Mouse (Mus musculus): ENCODE data around the gene Klhdc4. TPM values are rescaled to one million over a fixed set of nuclear protein-coding genes. Genes with fewer than 3 reads are reported as not detected.

The Klhdc4 gene
- polyA plus RNA-seq, 3 experiments from 2014 or later: 22.0 to 30.4 (median 28.2) TPM

- ATAC-seq: no peak
These were observed 23.2 kb downstream of the Klhdc4 start for GRCm38 (mm10) chr8:121806126-121806525.

- no peak for ATAC-seq
These were observed 24.5 kb downstream of the Klhdc4 start for GRCm38 (mm10) chr8:121804829-121805228.

- no peak for ATAC-seq
These were observed 31.0 kb downstream of the Klhdc4 start for GRCm38 (mm10) chr8:121798401-121798800.

GRCm38 (mm10) chr8:121796406-121796805 lies 33.0 kb downstream of the Klhdc4 start:
- ATAC-seq: no peak

- ATAC-seq: no peak
These were observed 33.9 kb downstream of the Klhdc4 start for GRCm38 (mm10) chr8:121795461-121795860.

DNA sequence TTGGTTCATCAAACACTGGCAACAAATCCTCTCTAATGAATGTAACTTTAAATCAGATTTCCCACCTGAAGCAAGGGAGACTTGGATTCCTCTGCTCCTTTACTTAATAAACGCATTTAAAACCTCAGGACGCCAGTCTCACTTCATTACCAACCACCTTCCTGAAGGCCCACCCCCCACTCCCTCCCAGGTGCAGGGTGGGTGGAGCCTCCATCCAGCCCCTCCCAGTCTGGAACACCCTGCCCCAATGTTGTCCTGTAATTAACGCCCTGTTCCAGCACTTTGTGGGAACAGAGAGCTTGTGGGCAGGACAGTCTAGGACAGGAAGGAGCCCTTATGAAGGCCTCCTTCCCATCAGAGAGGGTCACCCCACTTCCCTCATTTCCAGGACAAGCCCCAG lies 35.2 kb downstream of the Klhdc4 start:
- ATAC-seq: no peak

GRCm38 (mm10) chr8:121792627-121793026 lies 36.7 kb downstream of the Klhdc4 start:
- ATAC-seq: no peak

- no peak for ATAC-seq
These were observed 37.2 kb downstream of the Klhdc4 start for GRCm38 (mm10) chr8:121792159-121792558.

DNA sequence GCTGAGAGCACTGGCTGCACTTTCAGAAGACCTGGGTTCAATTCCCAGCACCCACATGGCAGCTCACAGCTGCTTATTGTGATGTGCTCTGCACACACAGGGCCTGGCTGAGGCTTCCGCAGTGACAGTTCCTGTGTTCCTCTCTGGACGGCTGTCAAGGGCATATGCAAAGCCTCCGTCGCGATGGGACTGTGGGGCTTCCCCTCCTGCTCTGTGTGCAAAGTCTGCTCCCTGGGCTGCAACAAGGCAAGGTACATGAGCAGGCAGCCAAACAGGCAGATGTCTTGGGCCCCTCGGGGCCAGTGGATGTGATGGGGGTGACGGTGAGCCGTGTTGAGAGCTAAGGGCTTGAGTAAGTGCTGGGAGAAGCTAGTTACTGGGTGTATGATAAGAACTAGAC lies 40.6 kb downstream of the Klhdc4 start:
- no peak for ATAC-seq

- no peak for ATAC-seq
These were observed 42.8 kb downstream of the Klhdc4 start for GRCm38 (mm10) chr8:121786542-121786941.

- no peak for ATAC-seq
These were observed 46.9 kb downstream of the Klhdc4 start for GRCm38 (mm10) chr8:121782493-121782892.

DNA sequence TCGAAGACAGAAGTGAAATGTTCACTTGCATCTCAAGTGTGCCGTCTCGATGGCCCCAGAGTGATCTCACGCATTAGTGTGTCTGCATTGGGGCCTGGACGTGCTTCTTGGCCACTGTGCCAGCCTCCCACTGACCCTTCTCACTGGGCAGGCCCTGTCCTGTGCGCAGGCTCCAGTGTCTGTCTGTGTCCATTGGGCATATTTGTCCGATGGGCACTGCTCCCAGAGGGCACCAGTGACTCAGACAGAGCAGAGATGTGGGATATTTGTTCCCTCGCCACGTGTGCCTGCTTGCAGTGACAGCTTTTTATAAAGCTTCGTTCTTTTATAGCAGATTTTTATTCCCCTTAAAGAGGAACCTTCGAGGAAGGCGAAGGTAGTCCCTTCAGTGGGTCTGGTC lies 55.5 kb downstream of the Klhdc4 start:
- ATAC-seq: no peak

GRCm38 (mm10) chr8:121770845-121771752 lies 58.3 kb downstream of the Klhdc4 start:
- ATAC-seq: no peak

- no peak for ATAC-seq
These were observed 59.7 kb downstream of the Klhdc4 start for GRCm38 (mm10) chr8:121769621-121770020.

- no peak for ATAC-seq
These were observed 60.3 kb downstream of the Klhdc4 start for GRCm38 (mm10) chr8:121769095-121769494.

DNA sequence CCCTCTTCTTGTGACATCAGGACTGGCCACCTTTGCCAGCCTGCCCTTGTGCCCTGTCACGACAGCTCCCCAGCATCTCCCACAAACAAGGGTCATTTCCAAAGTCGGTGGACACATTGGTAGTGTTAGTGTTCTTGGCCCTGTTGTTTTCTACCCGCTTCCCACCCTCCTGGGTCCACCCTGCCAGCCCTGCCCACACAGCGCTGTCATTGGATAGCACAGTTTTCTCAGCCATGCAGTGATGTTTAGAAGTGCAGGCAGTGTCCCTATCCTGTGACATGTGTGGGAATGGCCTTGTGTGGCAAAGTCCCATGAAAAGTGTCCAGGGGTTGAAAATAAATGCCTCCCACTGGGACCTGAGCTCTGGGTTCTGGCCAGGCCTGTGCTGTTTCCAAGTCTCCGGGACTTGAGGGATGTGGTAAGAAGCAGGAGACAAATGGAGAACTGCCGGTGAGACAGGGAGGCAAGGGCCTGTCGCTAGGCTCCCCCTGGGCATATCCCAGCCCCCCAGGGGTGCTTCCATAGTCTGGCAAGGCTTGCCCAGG lies 63.7 kb downstream of the Klhdc4 start:
- no peak for ATAC-seq

- ATAC-seq: no peak
These were observed 65.7 kb downstream of the Klhdc4 start for GRCm38 (mm10) chr8:121763700-121764013.

DNA sequence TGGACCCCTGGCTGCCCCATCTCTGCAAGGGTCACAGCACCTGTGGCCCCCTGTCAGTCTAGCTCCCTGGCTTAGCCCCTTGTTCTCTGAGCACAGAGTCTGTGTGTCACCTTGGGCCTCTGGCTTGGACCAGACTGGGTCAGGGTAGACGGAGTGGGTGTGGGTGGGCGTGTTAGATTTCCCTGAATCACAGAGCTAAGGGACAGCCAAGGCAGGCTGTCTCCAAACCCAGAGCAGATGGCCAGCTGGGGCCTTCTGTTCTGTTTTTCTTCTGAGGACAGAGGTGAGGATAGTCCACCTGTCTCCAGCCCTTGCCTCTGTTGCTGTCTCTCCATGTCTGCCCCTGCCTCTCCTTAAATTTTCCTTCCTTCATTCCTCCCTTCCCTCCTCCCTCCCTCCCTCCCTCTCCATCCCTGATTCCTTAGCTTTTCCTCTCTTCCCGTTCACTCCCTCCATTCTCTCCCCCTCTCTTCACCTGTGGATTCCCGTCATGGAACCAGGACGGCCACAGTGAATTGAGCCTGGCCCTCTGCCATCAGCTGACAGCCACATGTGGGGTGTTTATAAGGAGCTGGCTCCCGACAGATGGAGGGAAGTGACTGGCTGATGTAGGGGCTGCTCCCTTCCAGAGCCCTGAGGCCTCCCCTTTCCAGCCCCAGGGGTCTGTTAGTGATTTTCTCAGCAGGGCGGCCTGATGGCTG lies 66.2 kb downstream of the Klhdc4 start:
- no peak for ATAC-seq

DNA sequence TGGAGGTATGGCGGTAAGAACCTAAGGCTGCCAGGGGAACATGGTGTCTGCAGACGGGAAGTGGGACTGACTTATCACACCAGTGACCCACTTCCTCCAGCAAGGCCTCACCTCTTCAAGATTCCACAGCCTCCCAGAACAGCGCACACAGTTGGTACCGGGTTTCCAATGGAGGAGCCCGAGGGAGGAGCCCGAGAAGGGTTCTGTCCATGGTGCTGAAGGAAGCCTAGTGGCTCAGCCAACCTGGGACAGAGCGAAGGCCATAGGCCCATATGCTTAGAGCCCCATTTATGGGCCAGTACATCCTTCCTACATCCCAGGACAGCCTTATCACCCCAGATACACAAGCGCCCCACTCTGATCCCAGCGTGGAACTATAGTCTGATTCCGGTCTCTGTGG lies 67.9 kb downstream of the Klhdc4 start:
- ATAC-seq: no peak

DNA sequence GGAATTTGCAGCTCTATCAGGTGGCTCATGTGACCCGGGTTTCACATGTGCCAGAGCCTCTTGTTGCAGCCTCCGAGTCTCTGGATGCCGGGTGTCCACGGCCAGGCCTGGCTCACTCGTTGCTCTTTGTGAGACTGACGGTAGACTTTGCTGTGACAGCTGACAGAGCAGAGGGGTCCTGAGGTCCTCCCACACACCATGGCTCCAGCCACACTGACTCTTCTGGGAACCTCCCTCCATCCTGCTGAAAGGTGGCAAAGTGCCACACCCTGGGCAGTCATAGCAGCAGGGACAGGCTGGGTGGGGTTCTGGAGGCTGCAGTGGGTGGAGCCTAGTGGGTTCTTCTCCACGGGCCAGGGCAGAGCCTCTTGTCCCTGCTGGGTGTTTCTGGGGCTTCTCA lies 68.9 kb downstream of the Klhdc4 start:
- ATAC-seq: no peak

DNA sequence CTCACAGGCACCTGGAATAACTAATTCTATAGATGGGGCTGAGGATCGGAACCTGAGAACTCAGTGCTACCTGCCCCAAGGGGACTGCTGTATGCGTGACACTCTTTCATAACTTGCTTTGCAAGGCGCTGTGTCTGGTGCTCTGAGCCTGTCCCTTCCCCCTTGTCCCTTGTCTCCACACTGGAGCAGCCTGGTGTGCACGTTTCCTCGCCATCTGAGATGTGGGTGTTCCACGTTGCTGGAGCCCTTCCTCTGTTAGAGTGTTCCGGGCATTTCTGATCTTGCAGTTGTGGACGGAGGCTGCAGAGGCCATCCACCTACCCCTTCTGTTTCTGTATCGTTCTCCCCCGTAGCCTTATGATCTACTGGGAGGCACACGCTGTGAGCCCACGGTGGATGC lies 70.9 kb downstream of the Klhdc4 start:
- ATAC-seq: no peak

DNA sequence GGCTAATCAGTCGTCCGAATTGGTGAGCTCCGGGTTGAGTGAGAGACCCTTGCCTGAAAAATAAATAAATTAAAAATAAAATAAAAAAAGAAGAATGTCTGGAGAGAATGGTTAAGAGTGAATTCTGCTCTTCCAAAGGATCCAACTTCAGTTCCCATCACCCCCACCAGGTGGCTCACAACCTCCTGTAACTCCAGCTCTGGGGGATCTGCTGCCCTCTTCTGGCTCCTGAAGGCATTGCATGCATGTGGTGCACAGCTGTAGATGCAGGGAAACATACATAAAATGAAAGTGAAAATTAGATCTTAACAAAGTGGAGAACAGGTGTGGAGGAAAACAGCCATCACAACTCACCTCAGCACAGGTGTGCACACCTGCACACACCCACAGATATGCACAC lies 78.0 kb downstream of the Klhdc4 start:
- ATAC-seq: no peak

GRCm38 (mm10) chr8:121750512-121750911 lies 78.9 kb downstream of the Klhdc4 start:
- no peak for ATAC-seq

- ATAC-seq: no peak
These were observed 79.9 kb downstream of the Klhdc4 start for GRCm38 (mm10) chr8:121749501-121749900.

Data from inflammation-experienced regulatory T-cells, adult 6 months (primary cell).